Mouse (Mus musculus) neural tube, embryonic 14.5 days (tissue): Measurements from ENCODE around the gene 2410004B18Rik. TPM values are rescaled to one million over a fixed set of nuclear protein-coding genes. Genes with fewer than 3 reads are reported as not detected.

Source experiments
- ATAC-seq: fragments of 200-750 bp; cut with Nextera tagmentation; 2 replicates; pipeline ENCODE4 v1.8.0; 2017; ENCODE audit warnings: low read depth, mild to moderate bottlenecking, moderate TSS enrichment, moderate library complexity
- H3K27ac ChIP-seq: fragments of 300-500 bp; sonication (generic); 2 replicates; pipeline ENCODE4 v1.5.1; 2014; ENCODE audit warnings: low read depth, mild to moderate bottlenecking, control low read depth, low read length, moderate library complexity, mixed read lengths
- H3K27me3 ChIP-seq: fragments of 300-500 bp; sonication (generic); 2 replicates; pipeline ENCODE4 v1.6.1; 2014; ENCODE audit warnings: low read length; ENCODE audit not compliant: control insufficient read depth, insufficient read depth
- H3K36me3 ChIP-seq: fragments of 300-500 bp; sonication (generic); 2 replicates; pipeline ENCODE4 v1.6.1; 2014; ENCODE audit warnings: low read length, mixed read lengths; ENCODE audit not compliant: control insufficient read depth, insufficient read depth
- H3K4me1 ChIP-seq: fragments of 300-500 bp; sonication (generic); 2 replicates; pipeline ENCODE4 v1.6.1; 2014; ENCODE audit warnings: low read length; ENCODE audit not compliant: control insufficient read depth, insufficient read depth
- H3K4me2 ChIP-seq: fragments of 300-500 bp; sonication (generic); 2 replicates; pipeline ENCODE4 v1.6.1; 2014; ENCODE audit warnings: mild to moderate bottlenecking, low read depth, low read length, control low read depth
- H3K4me3 ChIP-seq: fragments of 300-500 bp; sonication (generic); 2 replicates; pipeline ENCODE4 v1.5.1; 2014; ENCODE audit warnings: low read depth, low read length, control low read depth, mixed read lengths
- H3K9ac ChIP-seq: fragments of 300-500 bp; sonication (generic); replicated peaks from 2 replicates; pipeline ENCODE4 v1.6.1; 2014; ENCODE audit warnings: low read depth, mild to moderate bottlenecking, control low read depth, low read length, mixed read lengths
- H3K9me3 ChIP-seq: fragments of 300-500 bp; sonication (generic); 2 replicates; pipeline ENCODE4 v1.6.1; 2016; ENCODE audit warnings: low read length; ENCODE audit not compliant: control insufficient read depth
- WGBS: fragments of 180-500 bp; shearing (Covaris S2); extraction: QIAGEN DNeasy Blood & Tissue Kit; methylation state at CpG from one replicate; pipeline ENCODE4 v1.1.7; 2014; 5-methylcytosine and 5-hydroxymethylcytosine counted together
- polyA plus RNA-seq: library from polyadenylated mRNA; unstranded; fragments of >200 nt; fragmentation: Nextera tagmentation; extraction: Ambion mirVana; gene quantifications from 2 replicates; pipeline ENCODE4 v1.2.1, GENCODE M21; 2014

2410004B18Rik gene
- polyA plus RNA-seq = 78.1 and 80.3 TPM in 2 replicates

GRCm38 (mm10) chr3:145937505-145938404 is at the start of gene 2410004B18Rik:
TSS of gene 2410004B18Rik (plus strand) at chr3:145938014.
- no peaks in the 10 kb centered on the region; the same call in 1 of the 2 replicates for H3K27me3 ChIP-seq
- peak within 1 kb of the TSS; percentile 91 for H3K9ac ChIP-seq
- H3K4me3 ChIP-seq = peak within 1 kb of the TSS; percentile 98
- WGBS = 1% methylated on average over 63 of the region's 70 CpGs
- peak within 1 kb of the TSS; percentile 52; the same call in 1 of the 2 replicates for H3K27ac ChIP-seq
- no peaks in the 10 kb centered on the region for H3K9me3 ChIP-seq
- peaks cover 14% of the 10 kb centered on the region for H3K4me1 ChIP-seq
- H3K36me3 ChIP-seq = no peaks in the 10 kb centered on the region; the same call in 1 of the 2 replicates
- peak within 1 kb of the TSS; percentile 72 for H3K4me2 ChIP-seq
- ATAC-seq = peak; percentile 96

- H3K27ac ChIP-seq = peak overlapping the region; percentile 62
- WGBS = 33% methylated on average over 18 of the region's 18 CpGs
- no peak overlapping the region for H3K9ac ChIP-seq
Observed at GRCm38 (mm10) chr3:145890346-145891132, 47.3 kb upstream of the 2410004B18Rik start.

GRCm38 (mm10) chr3:145892451-145892850 is 45.4 kb upstream of the 2410004B18Rik start:
- Histone ChIP-seq H3K9ac (no peak overlapping the region), H3K4me2 (no peak overlapping the region), H3K27me3 (no peaks in the 10 kb centered on the region), H3K27ac (no peak overlapping the region), H3K36me3 (no peaks in the 10 kb centered on the region), H3K4me3 (no peak overlapping the region), H3K4me1 (no peaks in the 10 kb centered on the region), H3K9me3 (no peaks in the 10 kb centered on the region)
- 85% methylated on average over 3 of the region's 3 CpGs for WGBS
- ATAC-seq = no peak

More at GRCm38 (mm10) chr3:145890346-145891132, 47.3 kb upstream of the 2410004B18Rik start:
- H3K4me2 ChIP-seq = no peak overlapping the region
- no peaks in the 10 kb centered on the region for H3K36me3 ChIP-seq
- no peaks in the 10 kb centered on the region for H3K27me3 ChIP-seq
- H3K4me1 ChIP-seq = 0 out of 2 replicates have a peak, but pooled peaks cover 3% of the 10 kb centered on the region
- H3K4me3 ChIP-seq = no peak overlapping the region
- ATAC-seq = peak; percentile 89
- H3K9me3 ChIP-seq = no peaks in the 10 kb centered on the region

GRCm38 (mm10) chr3:145894131-145894530 is 43.7 kb upstream of the 2410004B18Rik start:
- H3K4me3 ChIP-seq = no peak overlapping the region
- no peak overlapping the region; the same call in 1 of the 2 replicates for H3K27ac ChIP-seq
- no peak overlapping the region for H3K9ac ChIP-seq
- no peaks in the 10 kb centered on the region for H3K36me3 ChIP-seq
- no peak for ATAC-seq
- H3K27me3 ChIP-seq = no peaks in the 10 kb centered on the region
- 35% methylated on average over 12 of the region's 12 CpGs for WGBS
- no peak overlapping the region for H3K4me2 ChIP-seq
- no peaks in the 10 kb centered on the region for H3K9me3 ChIP-seq
- H3K4me1 ChIP-seq = no peaks in the 10 kb centered on the region

GRCm38 (mm10) chr3:145897749-145898148 is 40.1 kb upstream of the 2410004B18Rik start:
- 74% methylated on average over 11 of the region's 11 CpGs for WGBS
- H3K36me3 ChIP-seq = no peaks in the 10 kb centered on the region
- no peaks in the 10 kb centered on the region for H3K9me3 ChIP-seq
- H3K4me1 ChIP-seq = no peaks in the 10 kb centered on the region
- H3K9ac ChIP-seq = no peak overlapping the region
- no peaks in the 10 kb centered on the region for H3K27me3 ChIP-seq
- no peak overlapping the region for H3K4me2 ChIP-seq
- no peak overlapping the region for H3K27ac ChIP-seq
- ATAC-seq = no peak
- no peak overlapping the region for H3K4me3 ChIP-seq

GRCm38 (mm10) chr3:145899832-145900231 is 38.0 kb upstream of the 2410004B18Rik start:
- Histone ChIP-seq H3K4me2 (no peak overlapping the region), H3K9me3 (no peaks in the 10 kb centered on the region), H3K27me3 (no peaks in the 10 kb centered on the region), H3K4me1 (no peaks in the 10 kb centered on the region), H3K27ac (no peak overlapping the region), H3K9ac (no peak overlapping the region), H3K36me3 (no peaks in the 10 kb centered on the region), H3K4me3 (no peak overlapping the region)
- ATAC-seq = no peak
- WGBS = 82% methylated on average over 8 of the region's 8 CpGs

GRCm38 (mm10) chr3:145903530-145903929 is 34.3 kb upstream of the 2410004B18Rik start:
- H3K4me1 ChIP-seq = no peaks in the 10 kb centered on the region
- H3K4me2 ChIP-seq = no peak overlapping the region
- H3K36me3 ChIP-seq = no peaks in the 10 kb centered on the region
- WGBS = 83% methylated on average over 8 of the region's 8 CpGs
- H3K27me3 ChIP-seq = no peaks in the 10 kb centered on the region
- no peak for ATAC-seq
- no peak overlapping the region for H3K9ac ChIP-seq
- no peak overlapping the region for H3K27ac ChIP-seq
- no peak overlapping the region for H3K4me3 ChIP-seq
- H3K9me3 ChIP-seq = no peaks in the 10 kb centered on the region

GRCm38 (mm10) chr3:145904850-145905776 is 32.7 kb upstream of the 2410004B18Rik start:
- 50% methylated on average over 22 of the region's 22 CpGs for WGBS
- Histone ChIP-seq H3K9ac (no peak overlapping the region), H3K4me2 (peak overlapping the region; percentile 24; the same call in 1 of the 2 replicates), H3K36me3 (no peaks in the 10 kb centered on the region), H3K9me3 (no peaks in the 10 kb centered on the region), H3K4me1 (no peaks in the 10 kb centered on the region), H3K27ac (no peak overlapping the region), H3K27me3 (no peaks in the 10 kb centered on the region), H3K4me3 (no peak overlapping the region)
- ATAC-seq = peak; percentile 65
